Mouse (Mus musculus) embryonic fibroblast, embryonic 13.5 days (primary cell): ENCODE measurements at regions not wholly inside any gene's neighbourhood (a gene's known extent, or its start where the extent isn't known, plus 50 kb on each side); places are given as distances from the start of the nearest gene placed in this dataset.

Source experiments
- CTCF ChIP-seq: IDR thresholded peaks from 2 replicates; pipeline ENCODE4 v1.5.1; 2011; ENCODE audit warnings: mild to moderate bottlenecking, control low read depth, low read length, moderate library complexity, borderline replicate concordance; ENCODE audit not compliant: insufficient read depth
- POLR2A ChIP-seq: IDR thresholded peaks from 2 replicates; pipeline ENCODE4 v1.6.1; 2011; ENCODE audit warnings: low read depth, mild to moderate bottlenecking, control low read depth, low read length, moderate library complexity

GRCm38 (mm10) chr6:94814711-94815110 is 114.8 kb upstream of the Lrig1 start:
- TF ChIP-seq CTCF (no peak), POLR2A (no peak)
